Mouse (Mus musculus) skeletal muscle tissue, adult 2 months (tissue): ENCODE measurements around the gene Obp1b.
"Not testable (repeated sequence)": the region's sequence is repeated elsewhere in the genome, so short reads cannot be mapped to it uniquely, and the experiment has no call there.

ENCODE experiments used
- DNase-seq: peaks from one replicate; pipeline ENCODE4 v3.0.0-alpha.2; 2012; ENCODE audit warnings: low read depth, low spot score

Gene Obp1b

DNA sequence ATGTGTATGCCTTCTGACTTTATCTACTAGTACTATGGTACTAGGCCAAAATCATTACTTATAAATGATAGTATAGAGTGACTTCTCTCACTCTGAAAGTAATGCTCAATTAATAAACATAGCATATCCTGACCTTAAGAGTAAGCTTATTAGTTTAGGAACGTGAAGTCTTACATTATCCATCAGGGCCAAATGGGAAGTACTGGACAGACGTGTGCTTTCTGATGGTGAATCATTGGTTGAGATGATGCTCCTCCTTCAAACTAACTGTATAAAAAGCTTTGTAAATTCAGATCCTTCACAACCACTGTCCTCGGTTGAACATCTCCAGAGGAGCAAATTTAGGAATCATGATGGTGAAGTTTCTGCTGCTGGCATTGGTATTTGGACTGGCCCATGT, at the start of gene Obp1b:
TSS of gene Obp1b (plus strand) at position 301 of the 400 bp plus-strand sequence.
- DNase-seq = not testable (repeated sequence)

DNA sequence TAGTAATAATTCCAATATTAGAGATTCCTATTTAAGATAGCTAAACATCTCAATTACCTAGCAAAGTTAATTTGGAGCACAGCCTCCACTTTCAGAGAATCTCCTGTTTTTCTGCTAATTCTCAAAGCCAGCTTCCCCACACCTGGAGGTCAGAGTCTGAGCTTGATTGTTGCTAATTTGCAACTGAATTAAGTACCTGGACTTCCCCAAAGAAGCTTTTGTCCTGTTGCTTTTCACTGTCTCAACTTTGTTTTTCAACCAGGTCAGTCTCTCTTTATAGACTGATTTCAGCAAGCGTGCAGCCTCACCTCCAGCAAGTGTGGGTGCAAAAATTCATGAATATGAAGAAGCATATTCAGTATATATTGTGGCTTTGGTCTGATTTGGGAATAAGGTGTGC, 15.6 kb downstream of the Obp1b start:
- not testable (repeated sequence) for DNase-seq

DNA sequence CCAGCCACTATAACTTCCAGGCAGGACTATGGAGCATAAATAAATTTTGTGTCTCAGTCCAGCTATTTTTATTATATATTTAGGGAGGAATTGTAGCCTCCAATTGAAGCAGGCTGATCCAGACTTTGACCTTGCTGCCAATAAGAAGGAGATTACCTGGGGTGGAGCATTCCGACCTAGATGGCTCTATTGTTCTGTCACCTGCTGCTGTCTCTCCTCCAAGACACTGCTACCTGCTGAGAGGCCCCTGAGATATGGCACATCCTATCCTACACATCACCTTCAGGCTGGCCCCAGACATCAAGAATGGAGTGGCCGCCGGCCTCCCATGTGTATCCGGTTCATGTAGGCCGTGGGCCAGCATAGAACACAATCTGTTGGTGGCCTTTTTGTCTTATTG, 16.3 kb downstream of the Obp1b start:
- no peak for DNase-seq
